Mouse (Mus musculus) myocyte (in vitro differentiated cells): ENCODE results near the gene Zfp658.

Experiments used
- MAX ChIP-seq: IDR thresholded peaks from one replicate; pipeline ENCODE4 v1.6.1; 2011; ENCODE audit warnings: low read depth, mild to moderate bottlenecking, control low read depth
- POLR2A ChIP-seq: IDR thresholded peaks from one replicate; pipeline ENCODE4 v1.6.1; 2011; ENCODE audit warnings: low read depth, mild to moderate bottlenecking, control low read depth, moderate library complexity; ENCODE audit not compliant: insufficient read length

DNA sequence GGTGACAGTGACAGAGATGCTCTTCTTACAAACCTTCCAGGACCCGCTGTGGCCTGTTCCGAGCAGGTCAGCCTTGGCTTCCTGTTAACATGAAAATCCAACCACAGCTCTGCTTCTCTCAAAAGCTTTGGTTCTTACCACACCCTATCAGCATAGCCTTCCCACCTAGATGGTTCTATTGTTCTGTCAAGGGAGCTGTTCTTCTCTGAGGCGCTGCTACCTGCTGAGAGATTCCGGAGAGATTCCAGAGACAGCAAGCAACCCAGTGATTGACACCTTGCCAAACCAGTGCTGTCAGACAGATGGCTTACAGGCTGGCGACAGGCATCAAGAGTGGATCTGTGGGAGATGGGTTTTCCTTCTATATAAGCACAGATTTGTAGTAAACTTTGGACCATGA lies 14.4 kb upstream of the Zfp658 start:
- TF ChIP-seq POLR2A = no peak
- TF ChIP-seq MAX = no peak
